Mouse (Mus musculus) urinary bladder, postnatal 36 days (tissue): ENCODE measurements at regions not wholly inside any gene's neighbourhood (a gene's known extent, or its start where the extent isn't known, plus 50 kb on each side); places are given as distances from the start of the nearest gene placed in this dataset.

ENCODE experiments used
- DNase-seq, 2 experiments: peaks; one replicate each; pipeline ENCODE4 v3.0.0; 2022; ENCODE audit warnings: low spot score in 2 of 2, mixed read lengths in 1 of 2

DNA sequence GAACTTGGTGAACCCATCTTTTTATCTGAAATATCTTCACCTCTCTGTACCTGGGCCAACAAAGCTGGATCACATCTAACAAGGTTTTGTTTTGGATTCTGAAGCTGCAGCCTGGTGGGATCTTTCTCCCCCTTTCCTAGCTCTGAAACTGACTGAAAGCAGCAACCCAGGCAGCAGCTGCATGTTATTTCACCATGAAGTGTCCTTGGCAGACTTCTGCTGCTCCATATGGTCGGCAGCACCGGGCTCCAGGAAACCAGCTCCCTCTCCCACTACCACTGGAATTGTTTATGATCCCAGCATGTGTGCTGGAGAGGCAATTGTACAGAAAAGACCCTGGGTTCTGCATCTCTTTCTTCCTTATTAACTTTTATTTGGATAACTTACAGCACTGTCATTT is 145.0 kb downstream of the Spata18 start:
- DNase-seq: no peak

DNA sequence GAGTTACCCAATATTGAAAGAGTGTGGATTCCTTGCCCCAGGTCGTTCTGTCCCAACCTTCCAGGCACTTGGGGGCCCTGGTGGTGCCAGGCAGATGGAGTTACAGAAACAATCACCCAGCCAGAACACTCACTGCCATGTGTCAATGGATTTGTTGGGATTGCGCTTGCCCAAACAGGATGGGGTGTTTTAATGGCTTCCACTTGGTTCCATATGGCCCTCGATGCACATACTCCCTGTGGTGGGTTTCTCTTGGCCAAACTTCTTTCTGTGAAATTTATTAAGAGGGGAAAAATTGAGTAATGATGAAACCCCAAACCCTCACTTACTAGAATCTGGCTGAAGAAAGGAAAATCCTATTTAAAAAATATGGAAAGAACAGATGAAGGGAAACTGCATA is 146.8 kb downstream of the Spata18 start:
- DNase-seq: no peak

DNA sequence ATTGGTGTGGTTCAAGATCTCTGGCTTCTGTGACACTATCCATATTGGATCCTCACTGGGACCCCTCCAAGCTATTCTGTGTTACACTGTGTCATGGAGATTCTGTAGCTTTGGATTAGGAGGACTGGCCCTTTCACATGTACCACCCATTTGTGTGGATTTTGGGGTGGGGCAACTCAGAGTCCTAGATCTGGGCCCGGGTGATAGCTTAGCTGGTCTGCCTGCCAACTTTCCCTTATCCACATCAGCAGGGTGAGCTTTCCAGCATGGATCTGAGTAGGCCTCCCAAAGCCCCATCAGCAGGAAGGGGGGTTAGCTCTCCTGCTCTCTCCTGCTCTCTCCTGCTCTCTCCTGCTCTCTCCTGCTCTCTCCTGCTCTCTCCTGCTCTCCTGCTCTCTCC is 152.3 kb downstream of the Spata18 start:
- no peak for DNase-seq

DNA sequence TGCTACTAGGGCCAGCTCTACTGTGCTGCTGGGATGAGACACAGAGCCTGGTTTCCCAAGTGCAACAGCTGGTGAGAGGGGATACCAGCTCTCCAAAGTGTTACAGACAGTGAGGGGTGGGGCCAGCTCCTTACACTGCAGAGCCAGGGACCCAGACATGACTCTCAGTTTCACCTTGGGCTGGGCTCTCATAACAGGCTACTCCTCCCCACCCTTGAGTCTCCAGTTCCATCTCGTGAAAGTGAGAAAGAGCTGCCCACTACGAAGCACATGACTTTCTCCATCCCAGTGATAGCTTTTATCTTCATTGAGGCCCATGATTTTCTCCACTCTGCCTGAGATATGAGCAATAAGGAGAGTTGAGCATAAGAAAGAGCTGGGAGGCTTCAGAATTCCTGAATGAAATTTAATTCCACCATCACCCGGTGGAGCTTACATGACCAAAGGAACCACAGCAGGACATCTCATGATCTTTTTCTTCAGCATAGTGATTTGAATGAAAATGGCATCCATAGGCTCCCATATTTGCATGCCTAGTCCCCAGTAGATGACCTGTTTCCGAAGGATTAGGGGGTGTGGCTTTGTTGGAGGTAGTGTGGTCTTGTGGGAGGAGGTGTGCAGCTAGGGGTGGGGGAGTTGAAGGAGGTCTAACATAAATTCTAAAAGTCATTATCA is 153.5 kb downstream of the Spata18 start:
- DNase-seq: no peak

DNA sequence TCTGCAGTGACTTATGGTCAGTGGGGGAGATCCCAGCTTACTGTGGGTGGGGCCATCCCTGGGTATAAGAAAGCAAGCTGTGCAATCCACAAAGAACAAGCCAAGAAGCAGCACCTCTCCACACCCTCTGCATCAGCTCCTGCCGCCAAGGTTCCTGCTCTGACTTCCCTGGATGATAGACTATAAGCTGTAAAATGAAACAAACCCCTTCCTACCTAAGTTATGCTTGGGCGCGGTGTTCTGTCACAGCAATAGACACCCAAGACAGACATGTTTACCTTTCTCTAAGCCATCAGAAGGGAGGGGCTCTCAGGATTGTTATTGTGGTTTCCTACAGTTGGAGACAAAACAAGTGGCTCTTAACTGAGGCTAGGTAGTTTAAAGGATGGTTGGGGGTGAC is 159.5 kb downstream of the Spata18 start:
- no peak for DNase-seq

DNA sequence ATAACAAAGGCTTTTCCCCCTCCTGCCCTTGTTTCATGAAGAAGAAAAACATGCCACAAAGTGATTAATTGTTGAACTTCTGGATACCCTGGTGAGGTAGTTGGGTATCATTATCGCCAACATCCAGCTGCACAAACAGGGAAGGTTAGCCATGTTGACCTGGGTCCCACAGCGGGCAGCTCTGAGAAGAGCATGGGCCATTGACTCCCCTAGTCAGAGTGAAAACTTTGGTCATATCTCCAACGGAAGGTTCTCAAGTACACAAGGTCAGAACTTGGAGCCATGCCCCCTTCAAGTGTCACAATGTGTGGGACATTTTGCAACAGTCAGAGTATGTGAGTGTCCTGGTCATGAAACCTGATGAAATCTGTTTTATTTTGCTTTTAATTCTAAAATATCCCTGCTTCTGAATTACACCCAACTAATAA is 159.9 kb downstream of the Spata18 start:
- no peak for DNase-seq

DNA sequence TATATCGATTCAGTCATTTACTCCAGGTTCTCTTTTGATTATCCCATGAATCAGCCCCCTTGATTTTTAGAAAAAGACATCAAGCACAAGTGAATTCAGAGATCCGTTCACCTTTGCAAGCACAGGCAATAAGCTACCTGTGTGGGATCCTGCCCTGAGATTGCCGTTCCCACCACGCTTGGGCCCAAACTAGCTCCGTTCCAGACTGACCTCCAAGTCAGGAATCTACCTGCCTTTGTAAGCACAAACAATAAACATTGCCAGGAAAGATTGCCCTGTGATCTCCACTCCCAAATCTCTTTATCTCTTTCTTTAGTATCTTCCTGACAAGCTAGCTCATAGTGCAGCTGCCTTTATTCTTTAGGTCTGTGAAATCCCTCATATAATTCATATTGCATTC is 164.6 kb downstream of the Spata18 start:
- DNase-seq: no peak

DNA sequence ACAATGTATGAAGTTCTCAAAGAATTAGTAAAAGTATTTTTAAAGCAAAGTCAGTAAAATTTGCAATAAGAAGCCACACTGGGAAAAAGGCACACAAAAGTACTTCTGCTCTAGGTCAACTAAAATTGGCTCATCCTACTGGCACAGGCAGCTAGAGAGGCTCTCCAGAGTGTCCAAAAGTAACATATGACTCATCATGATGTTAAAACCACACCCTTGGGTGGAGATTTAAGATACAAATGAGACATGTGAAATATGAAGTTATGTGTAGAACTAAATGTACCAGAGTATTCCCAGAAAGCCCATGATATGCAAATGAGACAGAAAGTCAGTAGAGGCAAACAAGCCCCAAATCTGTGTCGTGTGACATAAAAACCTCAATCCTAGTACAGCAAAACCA is 166.0 kb downstream of the Spata18 start:
- no peak for DNase-seq

DNA sequence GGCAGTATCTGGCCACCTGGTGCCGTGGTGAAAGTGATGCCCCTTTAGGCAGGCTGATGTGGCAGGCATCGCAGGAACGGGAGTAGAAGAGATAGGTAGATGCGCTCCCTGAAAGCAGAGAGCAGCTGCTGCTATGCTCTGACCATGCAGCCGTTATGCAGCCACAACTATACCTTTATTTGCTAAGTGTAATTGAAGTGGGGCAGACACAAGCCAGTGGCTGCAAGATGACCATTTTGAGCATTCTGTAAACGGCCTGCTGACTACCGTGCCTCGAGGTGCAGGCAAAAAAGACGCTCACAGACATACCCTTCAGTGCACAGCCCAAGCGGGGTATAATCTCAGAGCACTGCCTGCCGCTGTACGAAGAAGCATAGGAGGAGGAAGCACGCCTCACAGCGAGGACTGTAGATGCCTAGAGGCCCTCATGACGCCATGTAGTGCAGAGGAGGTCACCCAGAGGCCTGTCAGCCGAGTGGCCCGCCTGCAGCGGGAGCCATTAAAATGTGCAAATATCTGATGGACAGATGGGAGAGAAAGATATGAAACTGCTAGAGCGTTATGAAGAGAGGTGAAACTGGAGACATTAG is 170.9 kb downstream of the Spata18 start:
- DNase-seq: no peak

DNA sequence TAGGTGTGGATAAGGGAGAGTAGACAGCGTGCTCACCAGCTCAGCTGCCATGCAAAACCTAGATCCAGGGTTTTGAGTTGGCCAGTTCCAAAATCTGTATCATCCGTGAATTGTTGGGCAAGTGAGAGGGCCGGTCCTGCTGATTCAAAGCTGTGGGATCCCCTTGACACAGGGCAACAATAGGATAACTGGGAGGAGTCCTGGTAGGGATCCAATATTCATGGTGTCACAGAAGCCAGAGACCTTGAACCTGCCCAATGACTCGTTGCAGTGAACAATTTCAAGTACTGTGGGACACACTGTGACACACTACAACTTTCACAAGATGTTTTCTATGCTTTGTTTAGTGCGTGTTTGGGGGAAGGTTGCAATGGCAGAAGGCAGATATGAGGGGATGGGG is 172.2 kb downstream of the Spata18 start:
- DNase-seq: no peak

DNA sequence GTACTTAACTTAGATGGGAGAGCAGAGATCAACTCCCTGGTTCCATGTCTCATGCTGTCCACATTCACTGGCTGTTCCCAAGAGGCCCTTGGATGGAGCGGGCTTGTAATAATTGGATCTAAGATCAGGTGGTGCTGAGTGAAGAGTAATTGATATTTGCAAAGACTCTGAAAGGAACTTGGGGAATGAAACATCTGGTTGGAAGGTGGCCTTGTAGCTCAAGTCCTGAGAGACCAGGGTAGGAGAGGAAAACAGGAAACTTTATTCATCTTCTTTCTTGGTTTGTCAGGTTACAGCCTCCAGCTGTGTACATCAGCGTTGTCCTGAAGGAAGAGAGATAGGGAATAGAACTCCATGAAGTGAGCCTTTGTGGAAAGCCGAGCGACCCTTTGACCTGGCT is 175.8 kb downstream of the Spata18 start:
- DNase-seq: no peak

DNA sequence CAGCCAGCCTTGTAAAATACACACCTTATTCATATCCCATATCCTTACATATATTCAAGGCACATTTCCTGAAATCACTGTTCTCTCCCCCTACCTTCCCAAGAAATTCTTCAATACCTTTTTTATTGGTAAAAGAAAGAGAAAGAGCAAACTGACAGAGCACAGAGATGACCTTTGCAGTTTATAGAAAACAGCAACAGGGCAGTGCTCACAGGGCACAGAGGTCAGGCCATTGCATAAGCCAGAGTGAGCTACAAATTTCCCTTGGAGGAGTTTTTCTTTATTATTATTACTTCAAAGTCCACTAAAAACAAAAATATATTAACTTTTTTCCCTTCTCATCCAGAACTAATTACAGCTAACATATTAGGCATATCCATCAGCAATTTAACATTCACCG is 182.5 kb downstream of the Spata18 start:
- no peak for DNase-seq

DNA sequence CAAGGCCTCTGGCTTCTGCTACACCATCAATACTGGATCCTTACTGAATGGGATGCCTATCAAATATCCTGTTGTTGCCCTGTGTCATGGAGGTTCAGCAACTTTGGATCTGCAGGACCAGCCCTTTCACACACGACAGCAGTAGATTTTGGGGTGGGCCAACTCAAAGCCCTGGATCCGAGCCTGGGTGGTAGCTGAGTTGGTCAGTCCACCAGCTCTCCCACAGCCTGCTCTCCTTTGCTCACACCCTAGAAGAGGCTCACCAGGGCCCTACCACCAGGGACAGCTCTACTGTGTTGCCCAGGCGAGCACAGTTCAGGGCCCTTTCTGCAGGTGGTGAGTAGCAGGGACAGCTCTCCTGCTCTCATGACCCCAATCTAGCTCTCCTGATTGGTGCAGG is 192.6 kb downstream of the Spata18 start:
- no peak for DNase-seq

DNA sequence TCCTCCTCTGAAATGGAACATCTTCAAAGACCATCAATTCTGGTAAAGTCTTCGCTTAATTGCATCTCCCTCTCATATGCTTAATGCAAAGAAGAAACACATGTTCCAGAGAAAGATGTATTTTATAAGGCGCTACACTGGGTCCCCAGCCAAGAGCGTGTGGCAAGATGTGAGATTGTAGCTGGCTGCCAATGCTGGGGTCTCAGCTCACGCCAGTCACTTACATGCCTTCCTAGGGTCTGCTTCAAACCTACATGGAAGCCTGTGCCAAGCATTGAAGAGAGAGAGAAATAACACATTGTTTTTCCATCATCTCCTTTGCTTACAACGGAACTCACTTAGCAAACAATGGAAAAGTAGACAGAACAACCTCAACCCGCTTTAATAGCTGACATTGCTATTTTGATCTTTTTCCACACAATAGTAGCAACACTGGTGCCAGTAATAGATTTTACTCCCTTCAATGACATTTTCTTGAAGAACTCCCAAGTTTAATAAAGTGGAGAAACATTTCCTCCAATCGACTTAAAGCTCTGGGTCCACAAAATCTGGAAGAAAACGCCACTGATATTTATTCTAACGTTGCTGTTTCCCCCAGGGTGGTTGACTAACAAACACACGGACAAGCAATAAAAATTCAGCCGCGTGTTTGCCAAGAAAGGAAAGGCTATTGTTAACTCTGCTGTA is 195.1 kb downstream of the Spata18 start:
- no peak for DNase-seq

DNA sequence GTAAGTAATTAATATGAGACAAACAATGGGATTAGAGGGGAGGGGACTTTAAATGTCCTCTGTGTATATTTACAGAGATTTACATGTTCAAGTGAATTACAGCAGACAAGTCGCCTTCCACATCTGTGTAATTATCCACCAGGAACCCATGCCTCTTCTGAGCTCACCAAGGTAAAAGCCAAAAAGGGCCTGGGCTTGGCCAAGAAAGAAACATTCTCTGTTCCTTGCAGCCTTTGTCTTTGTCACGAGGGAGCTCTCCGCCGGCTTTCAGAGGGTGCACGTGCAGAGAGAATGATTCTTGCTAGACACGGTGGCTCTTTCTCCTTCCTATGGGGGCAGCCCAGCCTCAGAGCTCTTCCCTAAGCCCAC is 195.6 kb downstream of the Spata18 start:
- DNase-seq: peak in 1 of 2 experiments; percentile 46

DNA sequence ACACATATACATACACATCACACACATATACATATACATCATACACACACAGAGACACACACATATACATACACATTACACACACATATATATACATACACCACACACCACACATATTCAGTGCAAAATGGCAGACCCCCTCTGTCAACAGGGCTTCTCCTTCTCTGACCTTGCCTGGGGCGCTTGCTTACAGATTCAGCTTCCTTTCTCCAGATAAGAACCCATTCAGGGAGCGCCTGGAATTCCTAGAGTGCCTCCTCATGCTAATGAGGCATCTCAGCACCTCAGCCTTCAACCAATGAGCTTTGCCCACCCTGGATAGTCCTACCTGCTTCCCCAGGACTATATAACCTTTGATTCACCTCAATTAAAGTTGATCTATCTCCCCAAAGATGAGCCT is 200.3 kb downstream of the Spata18 start:
- DNase-seq: no peak

DNA sequence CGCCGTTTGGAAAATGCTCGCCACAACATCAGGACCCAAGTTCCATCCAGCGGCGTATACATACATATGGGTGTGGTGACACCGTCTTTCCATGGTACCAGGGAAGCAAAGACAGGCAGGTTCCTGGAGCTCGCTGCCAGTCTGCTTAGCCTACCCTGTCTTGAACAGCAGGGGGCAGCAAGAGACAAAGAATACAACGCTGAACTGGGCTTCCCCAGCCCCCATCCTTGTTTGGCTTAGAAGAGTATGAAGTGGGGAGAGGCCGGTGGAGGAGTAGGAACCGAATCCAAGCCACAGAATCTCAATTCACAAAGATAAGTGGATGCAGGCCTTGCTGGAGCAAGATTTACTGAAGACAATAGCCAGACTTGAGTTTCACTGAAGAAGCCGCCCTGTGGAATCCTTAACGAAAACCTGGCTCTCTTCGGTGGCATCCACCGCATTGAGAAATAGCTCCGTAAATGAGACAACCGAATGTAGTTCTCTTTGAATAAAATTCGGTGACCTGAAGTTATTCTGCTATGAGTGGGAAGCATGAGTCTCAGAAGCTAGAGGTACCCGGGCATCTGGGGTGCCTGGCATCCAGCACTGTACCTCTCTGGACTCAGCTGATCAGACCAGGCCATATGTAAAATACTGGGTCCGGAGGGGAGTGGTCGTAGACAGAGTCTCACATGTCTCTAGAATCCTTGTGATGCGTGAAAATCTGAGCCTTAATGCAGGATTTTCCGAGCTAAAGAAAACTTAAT is 203.0 kb downstream of the Spata18 start:
- DNase-seq: peak; percentile 62 to 74

DNA sequence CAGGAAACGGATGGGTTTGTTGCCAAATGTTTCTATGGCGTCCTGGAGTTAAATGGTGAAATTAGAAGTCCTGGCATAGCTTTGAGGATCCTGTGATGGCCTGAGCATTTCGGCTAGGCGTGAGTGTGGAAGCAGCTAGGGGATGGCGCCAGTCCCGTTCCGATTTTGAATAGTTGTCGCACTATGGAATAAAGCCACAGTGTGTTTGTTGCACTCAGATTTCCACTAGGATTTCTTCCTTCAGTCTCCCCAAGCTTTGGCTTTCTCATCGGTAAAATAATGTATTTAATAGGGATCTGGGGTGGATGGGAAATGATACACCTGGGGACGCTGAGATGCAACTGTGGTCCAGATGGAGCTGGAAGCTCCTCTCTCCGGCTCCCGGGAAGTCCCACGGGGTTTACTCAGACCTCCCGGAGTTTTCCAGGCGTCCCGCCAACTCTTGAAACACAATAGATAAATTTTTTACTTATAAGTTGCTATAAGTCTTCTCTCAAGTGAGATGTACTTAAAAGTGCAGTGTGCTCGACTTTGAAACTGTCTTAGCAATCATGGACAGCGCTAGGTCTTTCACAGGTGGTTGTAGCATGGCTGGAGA is 203.7 kb downstream of the Spata18 start:
- peak in 1 of 2 experiments; percentile 9 for DNase-seq

DNA sequence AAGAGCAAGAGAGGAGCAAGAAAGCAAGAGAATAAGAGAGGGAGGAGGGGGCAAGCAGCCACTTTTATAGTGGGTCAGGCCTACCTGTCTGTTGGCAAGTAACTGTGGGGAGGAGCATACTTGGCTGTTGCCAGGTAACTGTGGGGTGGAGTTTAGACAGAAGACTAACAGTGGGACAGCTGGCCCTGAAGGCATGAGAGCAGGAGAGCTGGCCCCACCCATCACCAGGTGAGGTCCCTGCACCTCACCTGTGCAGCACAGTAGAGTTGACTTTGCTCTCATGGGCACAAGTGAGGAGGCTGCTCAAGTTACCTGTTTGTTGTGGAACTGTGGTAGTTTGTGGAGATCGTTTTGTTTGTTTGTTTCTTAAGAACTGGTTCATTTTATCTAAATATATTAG is 208.1 kb downstream of the Spata18 start:
- no peak for DNase-seq

DNA sequence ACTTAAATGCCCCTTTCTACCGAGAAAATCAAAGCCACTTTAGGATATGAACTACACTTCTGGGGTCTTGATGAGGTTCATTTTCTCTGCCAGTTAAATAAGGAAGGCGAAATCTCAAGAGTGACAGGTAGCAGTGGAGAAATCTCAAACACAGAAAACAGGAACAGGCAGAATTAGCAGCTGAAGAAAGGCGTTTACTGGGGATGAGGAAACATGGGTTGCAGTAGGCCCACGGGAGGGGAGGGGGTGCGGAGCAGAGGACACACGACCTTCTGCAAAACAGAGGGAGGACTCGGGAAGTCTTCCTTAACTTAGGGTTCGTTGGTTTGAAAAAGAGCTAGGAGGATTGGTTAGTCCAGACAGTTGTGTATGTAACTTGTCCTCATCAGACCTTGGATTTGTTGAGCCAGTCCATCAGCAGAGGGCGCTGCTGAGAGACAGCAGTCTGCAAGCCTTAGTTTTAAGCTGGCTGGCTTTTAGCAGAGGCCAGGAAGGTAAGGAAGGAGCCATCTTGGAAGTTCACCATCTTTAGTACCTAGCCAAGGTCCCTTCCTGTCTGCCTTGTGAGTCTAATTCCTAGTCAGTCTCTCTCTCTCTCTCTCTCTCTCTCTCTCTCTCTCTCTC is 204.0 kb downstream of the Usp46 start:
- DNase-seq: peak in 1 of 2 experiments; percentile 28

DNA sequence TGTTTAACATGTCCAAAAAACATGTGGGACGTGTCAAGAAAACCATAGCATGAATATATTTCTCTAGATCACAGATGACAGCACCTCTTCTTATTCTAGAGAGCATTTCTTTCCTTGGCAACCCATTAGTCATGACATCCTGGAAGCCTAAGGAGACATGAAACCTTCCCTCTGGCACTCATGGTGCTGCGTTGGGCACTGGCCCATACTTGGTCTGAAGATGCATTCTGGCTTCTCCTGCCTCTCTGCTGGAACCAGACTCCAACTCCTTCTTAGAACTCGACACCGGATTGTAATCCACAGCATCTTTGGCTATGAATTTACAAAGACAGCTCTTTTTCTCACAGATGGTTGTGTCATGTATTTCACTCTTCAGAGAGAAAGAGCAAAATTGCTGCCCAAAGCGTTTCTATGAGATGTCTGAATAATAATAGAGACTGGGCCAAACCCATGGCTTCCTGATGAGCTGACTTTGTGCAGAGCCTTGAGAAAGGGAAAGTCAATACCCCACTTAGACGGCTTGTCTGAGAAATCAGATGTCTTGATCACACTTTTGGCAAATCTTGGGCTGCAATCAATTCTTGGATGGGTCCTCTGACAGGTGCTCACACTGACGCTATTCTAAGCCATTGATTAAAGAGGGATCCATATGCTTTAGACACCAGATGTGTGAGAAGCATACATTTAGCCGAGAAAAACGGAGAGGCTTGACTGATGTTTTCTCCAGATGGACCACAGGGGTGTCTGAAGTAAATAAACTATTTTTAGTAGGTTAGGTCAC is 195.4 kb downstream of the Usp46 start:
- no peak for DNase-seq
